Mouse (Mus musculus) myocyte (in vitro differentiated cells): ENCODE measurements around the gene Gm20388.

Experiments
- MAX ChIP-seq: IDR thresholded peaks from one replicate; pipeline ENCODE4 v1.6.1; 2011; ENCODE audit warnings: low read depth, mild to moderate bottlenecking, control low read depth
- POLR2A ChIP-seq: IDR thresholded peaks from one replicate; pipeline ENCODE4 v1.6.1; 2011; ENCODE audit warnings: low read depth, mild to moderate bottlenecking, control low read depth, moderate library complexity; ENCODE audit not compliant: insufficient read length
- TCF12 ChIP-seq: IDR thresholded peaks from one replicate; pipeline ENCODE4 v1.6.1; 2011; ENCODE audit warnings: mild to moderate bottlenecking, control low read depth; ENCODE audit not compliant: poor library complexity, insufficient read depth, severe bottlenecking
- TCF3 ChIP-seq: IDR thresholded peaks from one replicate; pipeline ENCODE4 v1.6.1; 2011; ENCODE audit warnings: low read depth, control low read depth; ENCODE audit not compliant: insufficient read length

DNA sequence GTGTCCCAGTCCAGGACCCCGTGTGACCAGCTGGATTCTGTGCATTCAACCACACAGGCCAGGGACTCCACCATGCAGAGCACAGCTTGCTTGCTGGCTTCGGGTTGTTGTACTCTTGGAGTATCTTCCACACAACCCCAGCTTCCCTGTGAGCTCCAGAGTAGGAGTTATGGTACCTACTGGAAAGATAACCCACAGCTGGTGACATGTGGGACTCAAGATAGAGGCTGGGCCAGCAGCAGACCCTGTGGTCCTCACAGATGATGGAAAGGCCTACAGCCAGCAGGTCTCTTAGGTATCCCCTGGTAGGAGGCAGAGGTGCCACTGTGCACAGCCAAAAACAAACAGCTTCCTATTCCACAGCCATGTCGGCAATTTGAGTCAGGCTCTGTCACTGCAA lies 2800.8 kb downstream of the Gm20388 start:
- TF ChIP-seq POLR2A (no peak), TCF12 (no peak), MAX (no peak), TCF3 (no peak)
